Mouse (Mus musculus) fat pad, adult 2 months (tissue): Measurements from ENCODE around the gene Cdkn2d.
"Not testable (repeated sequence)": the region's sequence is repeated elsewhere in the genome, so short reads cannot be mapped to it uniquely, and the experiment has no call there.

Source experiments
- DNase-seq: peaks from one replicate; pipeline ENCODE4 v3.0.0-alpha.2; 2011; ENCODE audit warnings: low read depth, low spot score; ENCODE audit errors: extremely low read depth

Cdkn2d gene

DNA sequence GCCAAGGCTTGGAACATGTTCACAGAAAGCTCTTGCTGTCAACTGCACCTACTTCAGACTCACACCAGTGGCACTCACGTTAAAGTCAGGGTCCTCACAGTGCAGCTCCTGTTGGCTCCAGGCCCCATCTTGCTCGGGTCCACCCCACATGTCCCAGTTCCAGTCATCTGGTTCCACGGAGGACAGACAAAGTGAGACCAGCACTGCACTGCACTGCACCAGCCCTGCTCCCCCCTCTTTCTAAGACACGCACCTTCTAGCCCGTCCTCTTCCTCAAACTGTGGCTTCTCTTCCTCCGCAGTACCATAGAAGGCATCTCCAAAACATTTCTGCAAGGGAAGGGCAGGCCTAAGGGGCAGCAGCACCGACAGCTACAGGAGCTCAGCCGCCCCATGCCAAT lies 14.9 kb downstream of the Cdkn2d start:
- no peak for DNase-seq

DNA sequence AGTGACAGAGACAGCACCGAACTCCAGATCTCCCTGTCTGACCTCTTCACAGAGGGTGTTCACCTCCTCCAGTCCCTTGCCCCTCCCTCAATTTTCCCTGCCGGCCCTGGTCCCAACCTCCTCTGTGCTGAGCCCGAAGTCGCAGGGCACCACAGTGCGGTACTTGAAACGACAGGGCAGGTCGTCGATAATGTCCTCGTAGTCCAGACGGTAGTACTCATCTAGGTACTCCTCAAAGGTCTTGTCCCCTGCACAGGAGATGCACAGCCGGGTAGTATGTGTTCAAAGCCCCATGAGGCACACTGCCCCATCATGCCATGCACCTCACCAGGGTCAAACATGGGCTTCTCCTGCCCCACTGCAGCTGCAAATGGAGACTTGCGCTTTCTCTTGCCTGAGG lies 15.5 kb downstream of the Cdkn2d start:
- DNase-seq, result no peak

DNA sequence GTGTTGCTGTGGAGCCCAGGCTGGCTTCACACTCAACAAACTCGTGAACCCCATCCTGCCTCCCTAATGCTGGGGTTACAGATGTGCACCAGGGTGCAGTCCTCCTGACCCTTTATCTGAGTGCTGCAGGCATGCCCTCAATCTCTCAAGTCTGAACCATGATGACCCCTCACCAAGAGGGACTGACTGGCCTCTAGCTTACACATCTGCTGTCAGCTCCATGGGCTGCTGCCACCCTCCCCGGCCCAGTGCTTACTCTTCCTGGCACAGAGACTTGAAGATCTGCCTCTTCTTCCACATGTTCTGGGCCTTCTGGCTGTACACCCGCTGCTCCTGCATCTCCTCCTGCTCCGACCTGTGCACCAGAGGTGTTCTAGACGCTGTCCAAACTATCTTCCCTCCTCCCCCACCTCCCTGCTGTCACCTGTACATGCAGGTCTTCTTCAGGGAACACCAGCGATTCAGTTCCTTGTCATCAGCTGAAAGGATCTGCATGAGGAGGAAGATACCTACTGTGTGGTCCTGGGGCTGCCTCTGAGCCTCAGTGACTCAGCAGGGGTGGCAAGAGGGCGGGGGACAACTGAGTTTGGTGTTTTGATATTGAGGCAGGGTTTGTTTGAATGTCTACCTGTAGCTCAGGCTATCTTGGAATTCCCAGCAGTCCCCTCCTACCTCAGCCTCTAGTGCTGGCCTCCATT lies 16.0 kb downstream of the Cdkn2d start:
- DNase-seq, result no peak

DNA sequence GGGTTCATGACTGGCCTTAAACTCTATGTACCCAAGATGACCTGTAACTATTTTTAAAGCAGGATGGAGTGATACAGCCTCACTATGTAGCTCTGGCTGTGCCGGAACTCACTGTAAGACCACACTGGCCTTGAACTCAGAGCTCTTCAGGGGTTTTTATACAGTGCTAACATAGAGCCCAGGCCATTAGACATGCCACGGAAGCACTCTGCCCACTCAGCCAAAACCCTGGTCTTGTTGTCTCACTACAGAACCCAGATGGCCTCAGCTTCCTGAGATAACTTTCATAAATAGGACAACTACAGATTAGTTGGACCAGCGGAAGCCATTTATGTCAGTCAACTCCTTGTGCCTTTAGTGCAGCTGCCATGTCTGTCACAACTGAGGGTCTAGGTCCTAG lies 16.9 kb downstream of the Cdkn2d start:
- DNase-seq, result no peak

DNA sequence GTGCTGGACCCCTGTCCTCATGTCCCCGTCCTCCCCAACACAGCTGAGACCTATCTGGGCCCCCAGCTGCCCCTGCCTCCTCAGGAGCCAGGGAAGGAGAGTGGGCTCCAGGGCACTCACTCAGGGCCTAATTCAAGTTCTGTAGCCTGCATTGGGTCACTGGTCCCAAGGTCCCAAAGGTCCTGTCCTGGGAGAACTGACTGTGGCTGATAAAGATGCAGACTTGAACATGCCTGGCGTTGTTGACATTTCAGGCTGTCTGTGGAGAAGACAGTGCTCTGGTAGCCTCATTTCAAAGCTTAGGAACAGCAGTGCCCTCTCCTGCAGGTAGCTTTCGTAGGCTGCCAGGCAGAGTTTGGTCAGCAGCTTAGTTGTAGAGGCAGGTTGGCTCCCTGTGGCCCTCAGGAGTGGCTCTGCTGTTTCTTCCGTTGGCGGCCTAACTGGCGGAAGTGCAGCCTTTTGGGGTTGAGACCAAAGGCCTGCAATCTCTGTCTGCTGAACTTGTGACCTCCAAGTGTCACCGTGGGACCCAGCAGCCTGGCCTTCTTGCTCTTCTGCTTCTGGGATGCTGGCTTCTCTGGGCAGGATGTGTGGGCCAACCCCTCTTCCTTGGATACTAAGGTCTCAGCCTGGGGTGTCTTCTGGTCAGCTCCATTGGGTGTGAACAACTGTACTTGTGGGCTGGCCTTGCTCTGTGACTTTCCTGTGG lies 17.5 kb downstream of the Cdkn2d start:
- DNase-seq, result no peak

DNA sequence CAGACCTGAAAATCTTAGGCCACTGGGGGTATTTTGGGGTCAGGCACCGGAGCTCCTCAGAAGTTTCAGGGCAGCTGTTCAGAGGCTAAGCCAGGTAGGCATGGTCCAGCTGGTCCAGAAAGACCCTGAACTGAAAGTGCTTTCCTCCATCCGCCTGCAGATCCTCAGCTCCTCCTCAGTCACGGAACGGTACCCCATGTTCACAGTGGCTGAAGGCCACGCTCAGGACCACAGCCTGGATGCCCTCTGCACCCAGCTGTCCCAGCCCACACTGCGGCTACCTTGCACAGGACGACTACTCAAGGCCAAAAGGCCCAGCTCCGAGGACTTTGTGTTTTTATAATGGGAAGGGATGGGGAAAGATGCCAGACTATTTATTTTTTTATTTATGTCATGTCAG lies 18.1 kb downstream of the Cdkn2d start:
- no peak for DNase-seq

DNA sequence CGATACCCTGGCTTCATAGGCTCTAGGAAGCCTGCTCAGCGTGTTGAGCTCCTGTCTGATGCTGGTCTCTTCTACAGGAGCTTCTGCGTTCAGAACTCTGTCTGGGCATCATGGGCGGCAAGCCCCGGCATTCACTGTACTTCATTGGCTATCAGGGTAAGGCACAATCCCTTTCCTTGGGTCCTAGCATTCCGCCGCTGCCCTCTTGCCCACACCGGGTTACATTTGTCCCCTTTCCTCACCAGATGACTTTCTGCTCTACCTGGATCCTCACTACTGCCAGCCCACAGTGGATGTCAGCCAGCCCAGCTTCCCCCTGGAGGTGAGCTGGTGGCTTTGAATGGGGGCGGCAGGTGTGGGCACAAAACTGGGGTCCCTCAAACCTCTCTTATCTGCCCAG lies 18.8 kb downstream of the Cdkn2d start:
- DNase-seq, result no peak

DNA sequence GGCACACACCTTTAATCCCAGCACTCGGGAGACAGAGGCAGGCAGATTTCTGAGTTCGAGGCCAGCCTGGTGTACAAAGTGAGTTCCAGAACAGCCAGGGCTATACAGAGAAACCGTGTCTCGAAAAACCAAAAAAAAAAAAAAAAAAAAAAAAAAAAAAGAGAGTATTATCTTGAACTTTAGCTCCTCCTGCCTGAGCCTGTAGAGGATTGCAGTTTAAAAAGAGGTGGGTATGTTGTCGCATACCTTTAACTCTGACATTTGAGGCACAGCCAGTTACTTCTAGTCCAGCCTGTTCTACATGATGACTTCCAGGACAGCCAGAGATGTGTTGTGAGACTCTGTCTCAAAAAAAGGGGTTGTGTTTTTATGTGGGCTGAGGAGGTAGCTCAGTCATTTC lies 21.6 kb downstream of the Cdkn2d start:
- DNase-seq, result not testable (repeated sequence)

DNA sequence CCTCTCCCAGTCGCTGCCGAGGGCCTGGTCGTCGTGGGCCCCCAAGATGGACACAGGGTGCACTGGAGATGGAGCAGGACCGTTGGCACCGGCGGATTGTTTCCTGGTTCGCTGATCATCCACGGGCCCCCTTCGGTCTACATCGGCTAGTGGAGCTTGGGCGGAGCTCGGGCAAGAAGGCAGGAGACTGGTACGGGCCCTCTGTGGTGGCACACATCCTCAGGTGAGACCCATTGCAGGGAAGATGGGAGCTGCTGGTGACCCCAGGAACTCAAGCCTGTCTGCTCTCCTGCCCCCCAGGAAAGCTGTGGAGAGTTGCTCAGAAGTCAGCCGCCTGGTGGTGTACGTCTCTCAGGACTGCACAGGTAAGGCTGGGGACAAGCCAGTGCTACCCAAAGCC lies 22.9 kb downstream of the Cdkn2d start:
- DNase-seq, result no peak

DNA sequence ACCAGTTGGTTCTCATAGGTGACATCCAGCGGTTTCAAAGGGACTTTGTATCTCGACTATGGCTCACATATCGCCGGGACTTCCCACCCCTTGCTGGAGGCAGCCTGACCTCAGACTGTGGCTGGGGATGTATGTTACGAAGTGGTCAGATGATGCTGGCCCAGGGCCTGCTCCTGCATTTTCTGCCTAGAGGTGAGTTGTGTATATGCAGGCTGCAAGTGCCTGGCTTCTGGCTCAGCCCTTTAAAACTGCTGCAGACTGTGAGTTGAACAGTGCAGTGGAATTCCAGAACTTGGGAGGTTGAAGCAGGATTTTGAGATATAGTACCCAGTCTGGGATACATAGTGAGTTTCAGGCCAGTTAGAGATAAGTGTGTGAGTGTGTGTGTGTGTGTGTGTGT lies 24.3 kb downstream of the Cdkn2d start:
- DNase-seq, result no peak

DNA sequence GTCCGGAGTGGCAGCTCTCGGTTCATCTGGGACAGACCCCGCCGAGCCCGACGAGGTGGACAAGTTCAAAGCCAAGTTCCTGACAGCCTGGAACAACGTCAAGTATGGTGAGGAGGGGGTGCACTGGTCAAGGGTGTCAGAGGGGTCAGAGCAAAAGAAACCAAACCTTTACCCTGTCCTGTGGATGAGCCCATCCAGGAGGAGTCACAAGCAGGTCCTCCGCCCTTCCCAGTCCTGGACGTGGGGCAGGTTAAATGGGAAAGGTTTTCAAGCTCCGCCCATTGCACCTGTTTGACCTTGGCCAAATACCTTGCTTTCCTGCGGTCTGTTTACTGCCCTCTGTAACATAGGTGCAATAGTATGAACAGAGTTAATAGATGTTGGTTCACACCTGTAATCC lies 25.6 kb downstream of the Cdkn2d start:
- DNase-seq, result no peak

DNA sequence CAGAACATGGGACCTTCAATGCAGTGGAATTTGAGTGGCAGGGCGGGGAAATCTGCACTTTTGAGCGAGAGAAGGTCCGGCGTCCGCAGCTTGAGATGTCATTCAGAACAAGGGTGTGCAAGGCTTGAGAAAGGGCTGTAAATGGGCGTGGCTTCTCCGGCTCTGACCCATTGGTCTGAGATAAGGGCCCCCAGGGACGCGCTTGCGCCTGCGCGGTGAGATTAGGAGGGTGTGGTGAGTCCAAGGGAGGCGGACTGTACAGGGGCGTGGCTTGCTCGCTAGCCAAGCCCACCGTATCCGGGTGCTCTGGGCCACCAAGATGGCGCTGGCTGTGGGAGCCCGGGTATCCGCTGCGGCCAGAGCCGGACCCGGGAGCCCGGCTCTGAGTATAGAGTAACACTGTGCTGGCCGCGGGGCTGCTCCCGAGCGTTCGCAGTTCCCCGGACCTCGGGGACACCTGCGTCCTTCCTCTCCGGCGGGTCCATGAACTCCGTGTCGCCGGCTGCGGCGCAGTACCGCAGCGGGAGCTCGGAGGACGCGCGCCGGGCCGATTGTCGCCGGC lies 26.1 kb downstream of the Cdkn2d start, which contains the start of gene Atg4d:
Atg4d (plus strand) TSS at position 294 of the 562 bp plus-strand sequence.
- peak; percentile 40 for DNase-seq

DNA sequence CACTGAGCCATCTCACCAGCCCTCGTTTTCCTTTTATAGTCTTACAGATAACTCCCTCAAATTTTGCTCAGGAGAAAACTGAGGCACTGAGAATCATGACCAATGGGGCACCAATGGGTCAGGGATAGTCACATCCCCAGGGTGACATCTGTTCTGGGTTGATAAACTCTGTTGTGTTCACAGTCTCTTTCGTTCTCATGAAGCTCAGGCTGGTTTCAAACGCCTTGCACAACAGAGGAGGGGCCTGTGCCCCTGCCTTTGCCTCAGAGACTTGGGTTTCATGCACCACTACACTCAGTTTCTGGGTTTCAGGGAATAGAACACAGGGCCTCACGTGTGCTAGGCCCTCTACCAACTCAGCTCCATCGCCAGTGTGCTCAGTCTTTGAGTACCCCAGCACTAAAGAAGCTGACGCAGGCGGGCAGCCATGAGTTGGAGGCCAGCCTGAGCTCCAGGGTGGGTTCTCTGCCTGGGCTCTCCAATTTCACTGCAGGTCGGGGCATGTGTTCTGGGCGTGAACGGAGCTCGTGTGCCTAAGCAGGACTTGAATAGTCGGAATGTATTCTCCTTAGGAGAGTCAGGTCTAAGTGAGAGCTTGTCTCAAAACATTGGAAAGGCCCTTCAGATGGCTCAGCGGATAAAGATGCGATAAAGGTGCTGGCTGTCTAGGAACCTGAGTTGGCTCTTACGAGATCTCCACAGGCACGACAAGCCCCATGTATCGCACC lies 26.8 kb downstream of the Cdkn2d start:
- DNase-seq, result no peak

DNA sequence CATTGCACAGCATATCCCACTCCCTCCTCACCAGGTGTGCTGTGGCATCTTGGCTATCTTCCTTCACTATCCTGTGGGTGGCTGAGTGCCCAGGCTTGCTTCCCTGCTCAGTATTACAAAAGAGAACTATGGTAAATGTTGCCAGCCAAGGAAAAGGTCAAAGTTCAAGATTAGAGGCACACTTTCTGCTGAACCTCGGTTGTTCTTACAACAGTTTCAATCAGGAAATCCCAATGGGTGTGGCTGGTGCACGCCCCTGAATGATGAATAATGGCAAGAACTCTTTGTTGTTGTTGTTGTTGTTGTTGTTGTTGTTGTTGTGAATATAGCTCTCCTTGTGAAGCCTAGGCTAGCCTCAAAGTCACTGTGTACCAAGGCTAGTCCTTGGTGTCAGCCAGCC lies 29.4 kb downstream of the Cdkn2d start:
- peak; percentile 76 for DNase-seq

DNA sequence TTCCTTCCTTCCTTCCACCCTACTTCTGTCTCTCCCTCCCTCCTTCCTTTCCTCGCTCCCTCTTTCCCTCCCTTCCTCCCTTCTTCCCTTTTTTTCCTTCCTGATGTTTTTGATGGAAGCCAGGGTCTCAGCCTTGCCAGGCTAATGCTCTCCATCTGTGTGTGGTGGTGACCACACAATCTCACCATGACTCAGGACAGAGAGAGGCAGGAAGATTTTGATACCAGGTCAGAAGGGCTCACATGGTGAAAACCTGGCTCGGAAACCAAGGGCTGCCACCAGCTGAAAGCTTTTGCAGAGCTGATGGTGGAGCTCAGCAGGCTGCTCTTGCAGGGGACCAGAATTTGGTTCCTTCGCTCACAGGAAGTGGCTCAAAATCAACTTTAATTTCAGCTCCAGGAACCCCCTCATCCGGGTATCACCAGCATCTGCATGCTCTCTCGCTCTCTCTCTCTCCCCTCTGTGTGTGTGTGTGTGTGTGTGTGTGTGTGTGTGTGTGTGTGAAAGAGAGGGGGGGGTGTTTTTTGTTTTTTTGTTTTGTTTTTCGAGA lies 30.6 kb downstream of the Cdkn2d start:
- no peak for DNase-seq

DNA sequence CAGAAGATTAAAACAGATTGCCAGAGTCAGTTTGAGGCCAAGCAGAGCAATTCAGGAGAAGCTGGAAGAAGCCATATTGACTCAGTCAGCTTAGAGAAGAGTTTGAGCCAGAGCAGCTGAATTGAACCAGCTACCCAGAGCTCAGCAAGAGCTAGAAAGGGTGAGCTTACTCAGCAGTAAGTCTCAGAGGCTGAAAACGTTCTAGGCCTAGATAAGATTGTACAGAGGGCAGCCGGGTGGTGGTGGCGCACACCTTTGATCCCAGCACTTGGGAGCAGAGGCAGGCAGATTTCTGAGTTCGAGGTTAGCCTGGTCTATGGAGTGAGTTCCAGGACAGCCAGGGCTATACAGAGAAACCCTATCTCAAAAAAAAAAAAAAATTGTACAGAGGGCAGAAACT lies 34.9 kb downstream of the Cdkn2d start:
- not testable (repeated sequence) for DNase-seq

DNA sequence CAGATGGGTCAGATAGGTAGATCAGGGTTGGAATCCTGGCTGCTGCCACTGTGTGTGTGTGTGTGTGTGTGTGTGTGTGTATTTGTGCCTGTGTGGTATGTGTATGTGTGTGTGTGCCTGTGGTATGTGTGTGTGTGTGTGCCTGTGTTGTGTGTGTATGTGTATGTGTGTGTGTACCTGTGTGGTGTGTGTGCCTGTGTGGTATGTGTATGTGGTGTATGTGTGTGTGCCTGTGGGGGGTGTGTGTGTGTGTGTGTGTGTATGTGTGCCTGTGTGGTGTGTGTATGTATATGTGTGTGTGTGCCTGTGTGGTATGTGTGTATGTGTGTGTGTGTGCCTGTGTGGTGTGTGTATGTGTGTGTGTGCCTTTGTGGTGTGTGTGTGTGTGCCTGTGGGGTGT lies 36.5 kb downstream of the Cdkn2d start:
- no peak for DNase-seq

DNA sequence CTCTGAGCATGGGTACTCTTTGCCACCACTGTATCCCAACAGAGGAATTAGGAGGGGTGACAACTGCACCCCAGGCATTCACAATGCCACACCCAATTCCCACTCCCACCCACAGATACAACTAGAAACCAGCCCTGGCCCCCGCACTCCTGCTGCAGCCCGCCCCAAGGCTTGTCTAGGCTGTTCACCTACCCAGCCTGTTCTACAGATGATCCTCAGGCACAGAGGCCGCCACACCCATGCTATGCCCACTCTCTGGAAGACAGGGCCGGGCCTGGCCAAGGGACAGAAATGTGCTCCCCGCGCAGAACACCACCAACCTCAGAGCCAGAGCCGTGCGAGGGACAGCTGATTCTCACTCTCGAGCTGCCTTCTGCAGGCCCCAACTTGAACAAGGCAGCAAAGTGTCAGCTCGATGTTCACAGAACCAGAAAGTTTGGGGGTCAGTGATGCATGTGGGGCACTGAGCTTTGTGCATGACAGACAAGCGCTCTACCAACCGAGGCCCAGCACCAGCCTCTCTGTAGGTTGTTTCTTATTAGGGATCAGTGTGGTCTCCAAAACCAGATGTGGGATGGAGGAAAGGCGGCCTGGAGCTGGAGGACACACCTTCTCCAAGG lies 40.0 kb downstream of the Cdkn2d start:
- no peak for DNase-seq

DNA sequence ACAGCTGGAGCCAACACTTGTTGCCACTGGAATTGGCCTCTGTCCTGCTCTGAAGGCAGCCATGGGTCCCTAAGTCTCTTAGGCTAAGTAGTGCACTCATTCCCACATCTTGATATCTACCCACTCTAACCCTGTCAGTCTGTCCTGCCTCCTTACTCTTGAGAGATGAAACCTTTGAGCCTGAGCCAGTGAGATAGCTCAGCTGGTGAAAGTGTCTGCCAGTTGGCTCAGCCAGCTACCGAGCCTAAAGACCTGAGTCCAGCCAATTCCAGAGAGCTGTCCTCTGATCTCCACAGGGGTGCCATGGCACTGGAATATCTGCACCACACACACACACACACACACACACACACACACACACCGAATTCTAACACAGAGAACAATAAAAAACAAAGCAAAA lies 40.7 kb downstream of the Cdkn2d start:
- no peak for DNase-seq

DNA sequence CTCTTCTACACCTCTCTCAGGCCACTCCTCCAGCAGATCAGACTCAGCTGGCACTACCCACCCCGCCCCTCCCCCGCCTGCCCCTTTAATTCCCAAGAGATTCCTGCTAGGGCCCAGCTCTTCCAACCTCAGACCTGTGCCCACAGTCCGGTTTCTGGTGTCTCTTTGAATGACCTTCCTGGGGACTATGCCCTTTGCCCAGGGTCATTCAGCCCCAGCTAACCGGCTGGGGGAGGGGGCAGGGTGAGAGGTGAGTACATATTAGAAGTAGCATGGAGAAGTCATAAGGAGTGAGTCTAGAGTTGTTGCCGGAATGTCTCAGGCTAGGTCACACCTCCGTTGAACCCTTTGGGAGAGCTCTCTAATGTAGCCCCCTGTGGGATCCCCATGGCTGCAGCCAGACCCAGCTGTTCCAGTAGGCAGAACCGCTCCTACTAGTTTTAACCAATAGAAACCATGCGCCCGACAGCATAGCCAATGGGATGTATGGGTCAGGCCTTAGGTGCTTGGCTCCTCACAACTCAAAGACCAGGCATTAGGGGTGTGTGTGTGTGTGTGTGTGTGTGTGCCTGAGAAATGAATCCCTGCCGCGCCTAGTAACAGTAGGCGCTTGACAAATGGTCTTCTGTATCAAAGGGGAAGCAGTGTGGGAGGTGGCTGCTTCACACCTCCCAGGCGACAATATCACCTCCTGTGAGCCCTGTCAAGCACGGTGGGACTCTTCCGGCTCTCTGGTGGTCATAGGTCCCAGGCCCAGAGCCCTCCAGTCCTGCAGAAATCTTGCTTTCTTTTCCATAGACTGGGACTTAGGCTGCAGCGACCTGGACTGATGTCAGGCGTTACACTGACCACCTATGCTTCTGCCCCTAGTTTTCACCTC lies 41.3 kb downstream of the Cdkn2d start:
- DNase-seq, result no peak
